Mouse (Mus musculus) midbrain, embryonic 16.5 days (tissue): Measurements from ENCODE around the gene Opn3. TPM values are rescaled to one million over a fixed set of nuclear protein-coding genes. Genes with fewer than 3 reads are reported as not detected.

Source experiments
- ATAC-seq: fragments of 200-750 bp; cut with Nextera tagmentation; 2 replicates; pipeline ENCODE4 v1.8.0; 2017; ENCODE audit warnings: moderate TSS enrichment
- H3K27ac ChIP-seq: fragments of 300-500 bp; sonication (generic); 2 replicates; pipeline ENCODE4 v1.5.1; 2014; ENCODE audit warnings: mild to moderate bottlenecking, low read length, mixed read lengths
- H3K27me3 ChIP-seq: fragments of 300-500 bp; sonication (generic); 2 replicates; pipeline ENCODE4 v1.6.1; 2014; ENCODE audit warnings: low read depth, low read length, mixed read lengths; ENCODE audit not compliant: control insufficient read depth, insufficient read depth
- H3K36me3 ChIP-seq: fragments of 300-500 bp; sonication (generic); 2 replicates; pipeline ENCODE4 v1.6.1; 2014; ENCODE audit warnings: mild to moderate bottlenecking, low read length, moderate library complexity, mixed read lengths; ENCODE audit not compliant: control insufficient read depth, insufficient read depth
- H3K4me1 ChIP-seq: fragments of 300-500 bp; sonication (generic); 2 replicates; pipeline ENCODE4 v1.6.1; 2014; ENCODE audit warnings: mild to moderate bottlenecking, low read length, mixed read lengths; ENCODE audit not compliant: control insufficient read depth, insufficient read depth
- H3K4me2 ChIP-seq: fragments of 300-500 bp; sonication (generic); 2 replicates; pipeline ENCODE4 v1.6.1; 2014; ENCODE audit warnings: mild to moderate bottlenecking, low read length, mixed read lengths
- H3K4me3 ChIP-seq: fragments of 300-500 bp; sonication (generic); 2 replicates; pipeline ENCODE4 v1.5.1; 2014; ENCODE audit warnings: low read depth, mild to moderate bottlenecking, low read length, moderate library complexity, mixed read lengths
- H3K9ac ChIP-seq: fragments of 300-500 bp; sonication (generic); 2 replicates; pipeline ENCODE4 v1.6.1; 2014; ENCODE audit warnings: low read depth, low read length, mixed read lengths
- H3K9me3 ChIP-seq: fragments of 300-500 bp; sonication (generic); replicated peaks from 2 replicates; pipeline ENCODE4 v1.6.1; 2014; ENCODE audit warnings: mild to moderate bottlenecking, low read length, mixed read lengths; ENCODE audit not compliant: control insufficient read depth, poor library complexity, severe bottlenecking
- WGBS: fragments of 180-500 bp; shearing (Covaris S2); extraction: QIAGEN DNeasy Blood & Tissue Kit; methylation state at CpG from one replicate; pipeline ENCODE4 v1.1.7; 2014; 5-methylcytosine and 5-hydroxymethylcytosine counted together
- polyA plus RNA-seq: library from polyadenylated mRNA; unstranded; fragments of >200 nt; fragmentation: Nextera tagmentation; extraction: Ambion mirVana; gene quantifications from 2 replicates; pipeline ENCODE4 v1.2.1, GENCODE M21; 2015

The Opn3 gene
- polyA plus RNA-seq, 1 experiment from 2014 or later: 9.8 TPM

- ATAC-seq: no peak
- Histone ChIP-seq H3K4me2 (no peak overlapping the region), H3K4me1 (no peaks in the 10 kb centered on the region), H3K27ac (no peak overlapping the region), H3K4me3 (no peak overlapping the region), H3K9me3 (no peaks in the 10 kb centered on the region), H3K27me3 (no peaks in the 10 kb centered on the region), H3K9ac (no peak overlapping the region), H3K36me3 (no peaks in the 10 kb centered on the region)
- 64% methylated on average over 7 of the region's 7 CpGs for WGBS
Measured at GRCm38 (mm10) chr1:175670042-175670441, 22.5 kb downstream of the Opn3 start.

DNA sequence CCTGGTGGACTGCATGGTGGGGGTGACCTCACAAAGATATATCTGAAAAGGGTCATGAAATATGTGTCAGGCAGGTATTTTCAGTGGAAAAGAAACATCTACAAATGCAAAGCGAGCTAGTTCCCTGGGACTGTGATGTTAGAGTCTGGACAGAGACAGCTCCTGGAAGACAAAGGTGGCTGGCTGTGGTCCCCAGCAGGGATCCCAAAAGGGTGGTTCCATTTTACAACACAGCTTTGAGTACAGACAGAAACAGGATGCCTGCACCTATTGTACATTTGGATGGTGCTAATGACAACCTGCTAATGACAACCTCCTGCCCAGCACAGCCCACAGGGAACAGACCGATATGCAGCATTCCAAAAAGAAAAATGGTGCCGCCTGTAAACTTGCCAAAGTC, 23.1 kb downstream of the Opn3 start:
- ATAC-seq: no peak
- 91% methylated on average over 3 of the region's 3 CpGs for WGBS
- no peaks in the 10 kb centered on the region for H3K36me3 ChIP-seq
- H3K4me3 ChIP-seq: no peak overlapping the region
- H3K27ac ChIP-seq: no peak overlapping the region
- H3K4me1 ChIP-seq: no peaks in the 10 kb centered on the region
- H3K4me2 ChIP-seq: no peak overlapping the region
- H3K9ac ChIP-seq: no peak overlapping the region
- no peaks in the 10 kb centered on the region for H3K9me3 ChIP-seq
- no peaks in the 10 kb centered on the region for H3K27me3 ChIP-seq

DNA sequence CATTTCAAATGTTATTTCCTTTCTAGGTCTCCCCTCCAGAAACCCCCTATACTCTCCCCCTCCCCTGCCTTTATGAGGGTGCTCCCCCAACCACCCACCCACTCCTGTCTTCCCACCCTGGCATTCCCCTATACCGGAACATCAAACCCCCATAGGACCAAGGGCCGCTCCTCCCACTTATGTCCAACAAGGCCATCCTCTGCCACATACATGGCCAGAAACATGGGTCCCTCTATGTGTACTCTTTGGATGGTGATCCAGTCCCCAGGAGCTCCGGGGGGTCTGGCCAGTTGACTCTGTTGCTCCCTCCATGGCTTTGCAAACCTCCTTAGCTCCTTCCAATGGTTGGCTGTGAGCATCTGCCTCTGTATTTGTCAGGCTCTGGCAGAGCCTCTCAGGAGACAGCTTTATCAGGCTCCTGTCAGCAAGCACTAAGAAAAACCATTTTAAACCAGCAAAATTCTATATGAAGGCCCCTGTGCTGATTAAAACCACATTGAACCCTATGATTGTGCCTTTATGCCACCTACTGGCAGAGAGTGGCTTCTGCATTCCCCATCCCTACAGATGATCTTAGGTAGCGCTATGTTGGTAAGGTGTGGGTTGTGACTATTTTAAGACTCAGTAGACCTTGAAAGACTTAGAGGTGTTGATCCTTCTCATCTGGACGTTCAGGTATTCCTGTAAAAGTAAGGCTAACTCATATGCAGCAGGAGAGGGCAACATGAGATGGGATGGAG, 23.7 kb downstream of the Opn3 start:
- no peak overlapping the region for H3K4me3 ChIP-seq
- no peak overlapping the region for H3K4me2 ChIP-seq
- peak; percentile 67 for ATAC-seq
- no peaks in the 10 kb centered on the region for H3K27me3 ChIP-seq
- H3K9ac ChIP-seq: no peak overlapping the region
- no peaks in the 10 kb centered on the region for H3K4me1 ChIP-seq
- H3K9me3 ChIP-seq: no peaks in the 10 kb centered on the region
- no peak overlapping the region for H3K27ac ChIP-seq
- WGBS: 82% methylated on average over 5 of the region's 5 CpGs
- H3K36me3 ChIP-seq: no peaks in the 10 kb centered on the region

DNA sequence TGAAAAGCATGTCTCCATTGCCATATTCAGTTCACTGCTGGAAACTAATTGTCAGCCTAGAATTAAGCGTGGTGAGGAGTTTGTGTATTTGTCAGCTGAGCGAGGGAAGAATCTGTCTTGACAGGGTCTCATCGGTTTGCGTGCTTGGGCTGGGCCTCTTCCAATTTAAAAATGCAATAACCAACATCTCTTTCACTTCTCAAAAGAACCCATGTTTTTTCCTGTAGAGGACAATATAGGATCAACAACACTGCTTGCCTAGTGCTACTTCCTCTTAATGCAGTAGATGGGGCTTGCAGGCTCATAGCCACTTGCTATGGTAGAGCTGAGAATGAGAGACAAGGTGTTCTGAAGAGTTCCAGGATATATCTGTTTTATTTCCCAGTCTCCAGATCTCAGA, 32.7 kb downstream of the Opn3 start:
- Histone ChIP-seq H3K36me3 (0 out of 2 replicates have a peak, but pooled peaks cover 2% of the 10 kb centered on the region), H3K4me2 (no peak overlapping the region), H3K4me1 (no peaks in the 10 kb centered on the region), H3K4me3 (no peak overlapping the region), H3K27ac (no peak overlapping the region), H3K9ac (no peak overlapping the region), H3K27me3 (no peaks in the 10 kb centered on the region), H3K9me3 (no peaks in the 10 kb centered on the region)
- ATAC-seq: no peak
- 96% methylated on average over 4 of the region's 4 CpGs for WGBS

GRCm38 (mm10) chr1:175648615-175649014, 44.0 kb downstream of the Opn3 start:
- Histone ChIP-seq H3K4me2 (no peak overlapping the region), H3K4me1 (no peaks in the 10 kb centered on the region), H3K36me3 (no peaks in the 10 kb centered on the region), H3K9me3 (no peaks in the 10 kb centered on the region), H3K4me3 (no peak overlapping the region), H3K9ac (no peak overlapping the region), H3K27me3 (no peaks in the 10 kb centered on the region), H3K27ac (no peak overlapping the region)
- WGBS: 93% methylated on average over 4 of the region's 4 CpGs
- no peak for ATAC-seq

GRCm38 (mm10) chr1:175646952-175647351, 45.6 kb downstream of the Opn3 start:
- Histone ChIP-seq H3K4me1 (no peaks in the 10 kb centered on the region), H3K4me2 (no peak overlapping the region), H3K4me3 (no peak overlapping the region), H3K9me3 (no peaks in the 10 kb centered on the region), H3K27me3 (no peaks in the 10 kb centered on the region), H3K36me3 (no peaks in the 10 kb centered on the region), H3K9ac (no peak overlapping the region), H3K27ac (no peak overlapping the region)
- 85% methylated on average over 9 of the region's 9 CpGs for WGBS
- no peak for ATAC-seq

- H3K27ac ChIP-seq: no peak overlapping the region
- H3K4me3 ChIP-seq: no peak overlapping the region
- H3K36me3 ChIP-seq: no peaks in the 10 kb centered on the region
- no peak overlapping the region for H3K4me2 ChIP-seq
- no peaks in the 10 kb centered on the region for H3K27me3 ChIP-seq
- no peak for ATAC-seq
- H3K4me1 ChIP-seq: no peaks in the 10 kb centered on the region; the same call in 1 of the 2 replicates
- no peak overlapping the region for H3K9ac ChIP-seq
- no peaks in the 10 kb centered on the region for H3K9me3 ChIP-seq
- WGBS: 81% methylated on average over 5 of the region's 5 CpGs
Measured at GRCm38 (mm10) chr1:175643496-175644265, 48.9 kb downstream of the Opn3 start.

GRCm38 (mm10) chr1:175640435-175641150, 52.0 kb downstream of the Opn3 start:
- Histone ChIP-seq H3K9me3 (no peaks in the 10 kb centered on the region), H3K36me3 (no peaks in the 10 kb centered on the region), H3K9ac (no peak overlapping the region), H3K27me3 (no peaks in the 10 kb centered on the region), H3K4me2 (no peak overlapping the region), H3K27ac (no peak overlapping the region), H3K4me1 (no peaks in the 10 kb centered on the region; the same call in 1 of the 2 replicates), H3K4me3 (no peak overlapping the region)
- ATAC-seq: no peak
- 88% methylated on average over 6 of the region's 6 CpGs for WGBS

DNA sequence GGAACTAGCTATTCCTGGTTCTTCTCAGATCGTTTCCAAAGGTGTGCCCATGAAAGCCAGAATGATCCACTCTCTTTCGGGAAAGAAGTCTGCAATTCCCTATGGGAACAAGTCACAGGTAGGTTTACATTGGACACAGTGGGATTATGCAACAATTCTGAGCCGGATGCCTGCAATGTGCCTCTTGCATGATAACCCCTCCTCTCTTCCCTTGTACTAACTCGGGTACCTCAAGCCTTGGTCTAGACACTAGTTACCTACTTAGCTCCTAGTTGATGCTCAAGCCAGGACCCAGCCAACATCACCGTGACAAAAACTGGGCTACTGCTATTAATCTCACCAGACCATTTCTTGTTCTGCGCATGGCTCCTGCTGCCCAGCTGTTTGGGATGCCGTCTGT, 53.5 kb downstream of the Opn3 start:
- Histone ChIP-seq H3K9ac (no peak overlapping the region), H3K9me3 (no peaks in the 10 kb centered on the region), H3K4me2 (no peak overlapping the region), H3K36me3 (no peaks in the 10 kb centered on the region), H3K27me3 (no peaks in the 10 kb centered on the region), H3K4me1 (no peaks in the 10 kb centered on the region; the same call in 1 of the 2 replicates), H3K4me3 (no peak overlapping the region), H3K27ac (no peak overlapping the region)
- 86% methylated on average over 7 of the region's 7 CpGs for WGBS
- no peak for ATAC-seq
